Comparison of ENCODE assay signal across 22 mouse cellular contexts in the genomic region with DNA sequence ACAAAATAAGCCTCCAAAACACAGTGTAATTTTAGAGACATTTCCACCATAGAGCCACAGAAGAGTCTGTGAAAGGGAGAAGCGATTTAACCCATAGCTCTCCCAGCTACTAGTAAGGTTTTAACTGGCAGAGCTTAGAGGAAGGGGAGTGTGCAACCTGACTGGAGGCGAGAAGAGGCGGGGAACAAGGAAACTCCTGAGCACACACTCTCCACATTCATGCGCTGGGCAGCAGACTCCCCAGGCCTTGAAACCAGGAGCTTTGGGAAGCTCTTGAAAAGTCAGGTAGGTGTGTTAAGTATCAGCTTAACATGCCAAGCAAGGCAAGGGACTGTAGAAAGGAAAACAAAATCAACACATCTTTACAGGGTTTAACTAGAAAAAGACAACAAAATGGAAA.
DNase-seq lines count a peak whose midpoint lies in the region; ATAC-seq and TF ChIP-seq lines count a peak whose summit lies in the region.
"Had no signal": no experiment of that assay in that cellular context is flagged by ENCODE, and none has a peak within 500 bp of the region (broad histone marks: within the 10 kb centered on the region; RNA-seq: fewer than 3 reads in every experiment).

No protein-coding gene starts in this region.

- H3K4me3 ChIP-seq in kidney, embryonic 15.5 days (replicated peaks), result no peak overlapping the region
- no peak overlapping the region for H3K4me3 ChIP-seq in lung, postnatal 0 days (ENCODE audit: low read depth, low read length)
- H3K4me3 ChIP-seq: embryonic facial prominence, embryonic 12.5 days; embryonic facial prominence, embryonic 15.5 days; forebrain, embryonic 12.5 days; forebrain, embryonic 15.5 days; heart, adult 2 months; heart, embryonic 10.5 days; hindbrain, embryonic 12.5 days; hindbrain, embryonic 15.5 days had no signal

- DNase-seq in kidney, adult 18-20 months, result no peak
- peak; percentile 68 for DNase-seq in lung, postnatal 0 days (ENCODE audit: low spot score)
- peak; percentile 9 for DNase-seq in lung, postnatal 14 days
- no peak for DNase-seq in right cerebral cortex, postnatal 14 days
- DNase-seq in kidney, adult 9 months, result no peak
- DNase-seq: adrenal gland, adult 2 months; adrenal gland, postnatal 14 days; cerebellum, adult 11 months; cerebellum, adult 2 months; cerebellum, adult 9-11 months; cerebellum, postnatal 25 days; gastrocnemius, postnatal 25 days; heart, adult 2 months had no signal

- no peak overlapping the region for H3K27ac ChIP-seq in kidney, embryonic 15.5 days
- H3K27ac ChIP-seq in lung, postnatal 0 days (ENCODE audit: low read length), result no peak overlapping the region
- H3K27ac ChIP-seq: embryonic facial prominence, embryonic 12.5 days; embryonic facial prominence, embryonic 15.5 days; forebrain, embryonic 12.5 days; forebrain, embryonic 15.5 days; heart, adult 2 months; heart, embryonic 10.5 days; hindbrain, embryonic 12.5 days; hindbrain, embryonic 15.5 days had no signal

- ATAC-seq in kidney, embryonic 15.5 days (replicated peaks; ENCODE audit: low FRiP score), result peak; percentile 59; the same call in 1 of the 2 replicates
- ATAC-seq in lung, postnatal 0 days, result peak; percentile 74
- ATAC-seq: CD4-positive, CD25-positive, alpha-beta regulatory T cell, adult 4 months; forebrain, embryonic 15.5 days had no signal

- H3K9me3 ChIP-seq in kidney, embryonic 15.5 days (replicated peaks), result no peaks in the 10 kb centered on the region
- H3K9me3 ChIP-seq in lung, postnatal 0 days (ENCODE audit: low read length), result no peaks in the 10 kb centered on the region
- H3K9me3 ChIP-seq: embryonic facial prominence, embryonic 12.5 days; embryonic facial prominence, embryonic 15.5 days; forebrain, embryonic 12.5 days; forebrain, embryonic 15.5 days; heart, embryonic 10.5 days; hindbrain, embryonic 12.5 days; hindbrain, embryonic 15.5 days had no signal

- WGBS in kidney, embryonic 15.5 days, result 59% methylated on average over 4 of the region's 4 CpGs
- WGBS in lung, postnatal 0 days, result 54% methylated on average over 4 of the region's 4 CpGs

- H3K36me3 ChIP-seq in kidney, embryonic 15.5 days, result no peaks in the 10 kb centered on the region
- H3K36me3 ChIP-seq in lung, postnatal 0 days (ENCODE audit: insufficient read depth, low read length), result no peaks in the 10 kb centered on the region
- H3K36me3 ChIP-seq: embryonic facial prominence, embryonic 12.5 days; embryonic facial prominence, embryonic 15.5 days; forebrain, embryonic 12.5 days; forebrain, embryonic 15.5 days; heart, embryonic 10.5 days; hindbrain, embryonic 12.5 days; hindbrain, embryonic 15.5 days had no signal

- TF ChIP-seq CTCF in lung, postnatal 0 days (IDR thresholded peaks at IDR 0.05), result no peak

- peaks cover 17% of the 10 kb centered on the region for H3K4me1 ChIP-seq in kidney, embryonic 15.5 days
- peaks cover 3% of the 10 kb centered on the region; the same call in 1 of the 2 replicates for H3K4me1 ChIP-seq in lung, postnatal 0 days (ENCODE audit: insufficient read depth, low read depth, low read length)
- H3K4me1 ChIP-seq: forebrain, embryonic 15.5 days; heart, embryonic 10.5 days; hindbrain, embryonic 12.5 days; hindbrain, embryonic 15.5 days had no signal

- no peak overlapping the region for H3K9ac ChIP-seq in kidney, embryonic 15.5 days
- H3K9ac ChIP-seq in lung, postnatal 0 days (replicated peaks; ENCODE audit: low read depth), result no peak overlapping the region
- H3K9ac ChIP-seq: embryonic facial prominence, embryonic 12.5 days; embryonic facial prominence, embryonic 15.5 days; forebrain, embryonic 12.5 days; forebrain, embryonic 15.5 days; hindbrain, embryonic 12.5 days; hindbrain, embryonic 15.5 days had no signal

- TF ChIP-seq EP300 in lung, postnatal 0 days (IDR thresholded peaks at IDR 0.05), result no peak

- H3K27me3 ChIP-seq in kidney, embryonic 15.5 days, result no peaks in the 10 kb centered on the region
- no peaks in the 10 kb centered on the region for H3K27me3 ChIP-seq in lung, postnatal 0 days (replicated peaks; ENCODE audit: insufficient read depth, low read length)
- H3K27me3 ChIP-seq: embryonic facial prominence, embryonic 12.5 days; embryonic facial prominence, embryonic 15.5 days; forebrain, embryonic 12.5 days; forebrain, embryonic 15.5 days; hindbrain, embryonic 12.5 days; hindbrain, embryonic 15.5 days had no signal

- H3K4me2 ChIP-seq in kidney, embryonic 15.5 days, result no peak overlapping the region
- no peak overlapping the region for H3K4me2 ChIP-seq in lung, postnatal 0 days (replicated peaks; ENCODE audit: low read depth, low read length)
- H3K4me2 ChIP-seq: embryonic facial prominence, embryonic 12.5 days; embryonic facial prominence, embryonic 15.5 days; forebrain, embryonic 12.5 days; forebrain, embryonic 15.5 days; hindbrain, embryonic 12.5 days; hindbrain, embryonic 15.5 days had no signal

Comparison
In these comparisons a context has a peak if more than half of its experiments do, and no peak if none do; other contexts are left out.
1. DNase-seq: peak in lung, postnatal 0 days (single experiment) and lung, postnatal 14 days (single experiment); none in kidney, adult 18-20 months (single experiment), right cerebral cortex, postnatal 14 days (single experiment) and kidney, adult 9 months (single experiment).